In genomic region chr19:3326479-3327047, GRCm38 (mm10) we compare ENCODE assay signal across 9 mouse cellular contexts. TPM values are rescaled to one million over a fixed set of nuclear protein-coding genes. Genes with fewer than 3 reads are reported as not detected.
A peak's percentile ranks its signal among the peaks of the same experiment; 100 is the strongest.
DNase-seq lines count a peak whose midpoint lies in the region; ATAC-seq and TF ChIP-seq lines count a peak whose summit lies in the region.
"Had no signal": no experiment of that assay in that cellular context is flagged by ENCODE, and none has a peak within 500 bp of the region (broad histone marks: within the 10 kb centered on the region; RNA-seq: fewer than 3 reads in every experiment).

No protein-coding gene starts in this region.

- H3K9ac ChIP-seq in intestine, embryonic 16.5 days (ENCODE audit: low read depth, low read length): no peak overlapping the region
- no peak overlapping the region for H3K9ac ChIP-seq in lung, embryonic 14.5 days

- H3K4me3 ChIP-seq in cortical plate, adult 2 months (ENCODE audit: insufficient read depth, low read length): no peak overlapping the region
- H3K4me3 ChIP-seq in intestine, embryonic 16.5 days (ENCODE audit: low read length): no peak overlapping the region
- H3K4me3 ChIP-seq in lung, embryonic 14.5 days (ENCODE audit: low read depth, low read length): no peak overlapping the region

- peak; percentile 3 for DNase-seq in cerebellum, adult 9-10 months
- DNase-seq in cerebellum, postnatal 36 days: no peak
- no peak for DNase-seq in lung, embryonic 14.5 days
- DNase-seq in right cerebral cortex, adult 2 months (ENCODE audit: low spot score in 2 of 2): no peak
- DNase-seq in B cell, adult 2 months: no peak
- DNase-seq in retina, embryonic 14.5 days (ENCODE audit: low spot score): no peak
- DNase-seq: spleen, adult 18-20 months had no signal

- peak overlapping the region; percentile 96; the same call in 1 of the 2 replicates for H3K4me2 ChIP-seq in intestine, embryonic 16.5 days (ENCODE audit: low read depth, low read length)
- H3K4me2 ChIP-seq in lung, embryonic 14.5 days: peak overlapping the region; percentile 99

- no peaks in the 10 kb centered on the region for H3K9me3 ChIP-seq in intestine, embryonic 16.5 days (ENCODE audit: control insufficient read depth, low read length)
- H3K9me3 ChIP-seq in lung, embryonic 14.5 days (ENCODE audit: low read depth, low read length): no peaks in the 10 kb centered on the region

- TF ChIP-seq POLR2A in cortical plate, adult 2 months (IDR thresholded peaks at IDR 0.05; ENCODE audit: extremely low read depth, insufficient read depth, low read length): no peak

- H3K36me3 ChIP-seq in intestine, embryonic 16.5 days (ENCODE audit: control insufficient read depth, insufficient read depth, low read length): no peaks in the 10 kb centered on the region
- H3K36me3 ChIP-seq in lung, embryonic 14.5 days (ENCODE audit: insufficient read depth): no peaks in the 10 kb centered on the region

- no peak for ATAC-seq in intestine, embryonic 16.5 days
- ATAC-seq in lung, embryonic 14.5 days (ENCODE audit: insufficient read depth): no peak

- WGBS in intestine, embryonic 16.5 days: 79% methylated on average over 12 of the region's 12 CpGs
- 75% methylated on average over 12 of the region's 12 CpGs for WGBS in lung, embryonic 14.5 days

- no peak for TF ChIP-seq CTCF in cortical plate, adult 2 months (IDR thresholded peaks at IDR 0.05; ENCODE audit: extremely low read depth, insufficient read depth, low read length)
- no peak for TF ChIP-seq CTCF in lung, embryonic 14.5 days (IDR thresholded peaks at IDR 0.05; ENCODE audit: low read depth)

- no peaks in the 10 kb centered on the region for H3K27me3 ChIP-seq in intestine, embryonic 16.5 days (replicated peaks; ENCODE audit: control insufficient read depth, insufficient read depth, low read length)
- H3K27me3 ChIP-seq in lung, embryonic 14.5 days (ENCODE audit: insufficient read depth, low read length): 0 out of 2 replicates have a peak, but pooled peaks cover 6% of the 10 kb centered on the region

- no peaks in the 10 kb centered on the region; the same call in 1 of the 2 replicates for H3K4me1 ChIP-seq in cortical plate, adult 2 months (ENCODE audit: control insufficient read depth, insufficient read depth, low read length)
- peaks cover 23% of the 10 kb centered on the region for H3K4me1 ChIP-seq in intestine, embryonic 16.5 days (ENCODE audit: control insufficient read depth, insufficient read depth, low read length)
- H3K4me1 ChIP-seq in lung, embryonic 14.5 days (ENCODE audit: insufficient read depth): peaks cover 14% of the 10 kb centered on the region

- H3K27ac ChIP-seq in cortical plate, adult 2 months (ENCODE audit: insufficient read depth, low read length): peak overlapping the region; percentile 86
- peak overlapping the region; percentile 96 for H3K27ac ChIP-seq in intestine, embryonic 16.5 days (ENCODE audit: low read length)
- no peak overlapping the region for H3K27ac ChIP-seq in lung, embryonic 14.5 days (ENCODE audit: low read depth)

RNA-seq across cellular contexts. Expression of gene Cpt1a, which starts 4.4 kb away (rescaled TPM):
- 22.5 and 23.4 TPM in 2 replicates for polyA plus RNA-seq in cortical plate, adult 2 months (2012; rRNA removed)
- 43.7 and 49.5 TPM in 2 replicates for polyA plus RNA-seq in intestine, embryonic 16.5 days (2015; fragmentation: Nextera tagmentation; extraction: Ambion mirVana)
- 18.9 and 19.7 TPM in 2 replicates for polyA plus RNA-seq in lung, embryonic 14.5 days (2014; fragmentation: Nextera tagmentation; extraction: Ambion mirVana)

RNA-seq across cellular contexts. Expression of gene Ighmbp2, which starts 43.7 kb away (rescaled TPM):
- 7.5 and 7.7 TPM in 2 replicates for polyA plus RNA-seq in cortical plate, adult 2 months (2012; rRNA removed)
- polyA plus RNA-seq in intestine, embryonic 16.5 days (2015; fragmentation: Nextera tagmentation; extraction: Ambion mirVana): 7.2 and 7.9 TPM in 2 replicates
- 9.7 and 9.8 TPM in 2 replicates for polyA plus RNA-seq in lung, embryonic 14.5 days (2014; fragmentation: Nextera tagmentation; extraction: Ambion mirVana)

RNA-seq across cellular contexts. Expression of gene Mrpl21, which starts 43.9 kb away (rescaled TPM):
- 51.4 and 53.6 TPM in 2 replicates for polyA plus RNA-seq in cortical plate, adult 2 months (2012; rRNA removed)
- polyA plus RNA-seq in intestine, embryonic 16.5 days (2015; fragmentation: Nextera tagmentation; extraction: Ambion mirVana): 108 and 122 TPM in 2 replicates
- 127 and 130 TPM in 2 replicates for polyA plus RNA-seq in lung, embryonic 14.5 days (2014; fragmentation: Nextera tagmentation; extraction: Ambion mirVana)
